Mouse (Mus musculus) bone marrow macrophage, adult 2 months (primary cell): ENCODE results near the gene Pianp.

Experiments used
- CTCF ChIP-seq: IDR thresholded peaks from 2 replicates; pipeline ENCODE4 v1.5.1; 2012; ENCODE audit warnings: low read depth, mild to moderate bottlenecking, low read length, moderate library complexity
- POLR2A ChIP-seq: IDR thresholded peaks from 2 replicates; pipeline ENCODE4 v1.6.1; 2012; ENCODE audit warnings: mild to moderate bottlenecking, low read depth, low read length, borderline replicate concordance

GRCm38 (mm10) chr6:124995246-124995645 is 1.2 kb upstream of the Pianp start:
- no peak for TF ChIP-seq POLR2A
- no peak for TF ChIP-seq CTCF
